Mouse (Mus musculus) intestine, postnatal 0 days (tissue): ENCODE measurements around the gene Fkbp2. TPM values are rescaled to one million over a fixed set of nuclear protein-coding genes. Genes with fewer than 3 reads are reported as not detected.

Experiments
- ATAC-seq: fragments of 200-750 bp; cut with Nextera tagmentation; 2 replicates; pipeline ENCODE4 v1.8.0; 2017; ENCODE audit warnings: mild to moderate bottlenecking, moderate TSS enrichment, moderate library complexity
- H3K27ac ChIP-seq: fragments of 300-500 bp; sonication (generic); 2 replicates; pipeline ENCODE4 v1.5.1; 2014; ENCODE audit warnings: mild to moderate bottlenecking, low read depth, low read length, moderate library complexity
- H3K27me3 ChIP-seq: fragments of 300-500 bp; sonication (generic); replicated peaks from 2 replicates; pipeline ENCODE4 v1.6.1; 2014; ENCODE audit warnings: low read length, mixed read lengths; ENCODE audit not compliant: control insufficient read depth, insufficient read depth
- H3K36me3 ChIP-seq: fragments of 300-500 bp; sonication (generic); 2 replicates; pipeline ENCODE4 v1.6.1; 2014; ENCODE audit warnings: mild to moderate bottlenecking, moderate library complexity; ENCODE audit not compliant: control insufficient read depth, insufficient read depth
- H3K4me1 ChIP-seq: fragments of 300-500 bp; sonication (generic); replicated peaks from 2 replicates; pipeline ENCODE4 v1.6.1; 2014; ENCODE audit warnings: antibody characterized with exemption, low read length, mixed read lengths; ENCODE audit not compliant: control insufficient read depth, insufficient read depth
- H3K4me2 ChIP-seq: fragments of 300-500 bp; sonication (generic); replicated peaks from 2 replicates; pipeline ENCODE4 v1.6.1; 2014; ENCODE audit warnings: low read depth, mild to moderate bottlenecking, moderate library complexity
- H3K4me3 ChIP-seq: fragments of 300-500 bp; sonication (generic); 2 replicates; pipeline ENCODE4 v1.5.1; 2014; ENCODE audit warnings: low read depth, low read length
- H3K9ac ChIP-seq: fragments of 300-500 bp; sonication (generic); 2 replicates; pipeline ENCODE4 v1.6.1; 2014; ENCODE audit warnings: mild to moderate bottlenecking, low read depth, low read length
- H3K9me3 ChIP-seq: fragments of 300-500 bp; sonication (generic); 2 replicates; pipeline ENCODE4 v1.6.1; 2016; ENCODE audit warnings: mixed run types; ENCODE audit not compliant: control insufficient read depth
- CTCF ChIP-seq: sonication (generic); IDR thresholded peaks from 2 replicates; pipeline ENCODE4 v1.5.1; 2016; ENCODE audit warnings: low read depth, mild to moderate bottlenecking, control low read depth, antibody characterized with exemption, moderate library complexity
- WGBS: fragments of 180-500 bp; shearing (Covaris S2); extraction: QIAGEN DNeasy Blood & Tissue Kit; methylation state at CpG from one replicate; pipeline ENCODE4 v1.1.7; 2014; 5-methylcytosine and 5-hydroxymethylcytosine counted together
- polyA plus RNA-seq: library from polyadenylated mRNA; unstranded; fragments of >200 nt; fragmentation: Nextera tagmentation; extraction: Ambion mirVana; gene quantifications from 2 replicates; pipeline ENCODE4 v1.2.1, GENCODE M21; 2015

Fkbp2 gene
- polyA plus RNA-seq, 1 experiment from 2014 or later: 142 TPM

GRCm38 (mm10) chr19:6978639-6978974 lies 1.7 kb downstream of the Fkbp2 start:
- Histone ChIP-seq H3K27me3 (no peaks in the 10 kb centered on the region), H3K27ac (peak overlapping the region; percentile 57; the same call in 1 of the 2 replicates), H3K4me2 (peak overlapping the region; percentile 75), H3K4me3 (peak overlapping the region; percentile 72), H3K4me1 (no peaks in the 10 kb centered on the region), H3K9me3 (no peaks in the 10 kb centered on the region), H3K9ac (no peak overlapping the region; the same call in 1 of the 2 replicates), H3K36me3 (peaks cover 8% of the 10 kb centered on the region; the same call in 1 of the 2 replicates)
- TF ChIP-seq CTCF: no peak
- no peak for ATAC-seq
- WGBS: 25% methylated on average over 3 of the region's 3 CpGs

GRCm38 (mm10) chr19:6977759-6978638 lies 2.3 kb downstream of the Fkbp2 start:
- WGBS: 66% methylated on average over 12 of the region's 13 CpGs
- no peak overlapping the region for H3K4me3 ChIP-seq
- no peak overlapping the region for H3K9ac ChIP-seq
- H3K27me3 ChIP-seq: no peaks in the 10 kb centered on the region
- H3K36me3 ChIP-seq: peaks cover 8% of the 10 kb centered on the region; the same call in 1 of the 2 replicates
- no peak for TF ChIP-seq CTCF
- ATAC-seq: no peak
- H3K4me2 ChIP-seq: peak overlapping the region; percentile 75
- H3K4me1 ChIP-seq: no peaks in the 10 kb centered on the region
- peak overlapping the region; percentile 57; the same call in 1 of the 2 replicates for H3K27ac ChIP-seq
- H3K9me3 ChIP-seq: no peaks in the 10 kb centered on the region

- Histone ChIP-seq H3K36me3 (peaks cover 8% of the 10 kb centered on the region; the same call in 1 of the 2 replicates), H3K9me3 (no peaks in the 10 kb centered on the region), H3K4me2 (peak within 1 kb of the TSS; percentile 88), H3K9ac (peak within 1 kb of the TSS; percentile 53), H3K27ac (peak within 1 kb of the TSS; percentile 88), H3K4me1 (peaks cover 7% of the 10 kb centered on the region; the same call in 1 of the 2 replicates), H3K27me3 (no peaks in the 10 kb centered on the region), H3K4me3 (peak within 1 kb of the TSS; percentile 59)
- TF ChIP-seq CTCF: peak; percentile 63
- no peak for ATAC-seq
- under 1% methylated on average over 16 of the region's 16 CpGs for WGBS
These were observed 4.5 kb downstream of the Fkbp2 start, which contains the start of gene Plcb3 for GRCm38 (mm10) chr19:6975537-6976521. Gene Plcb3 (minus strand): TSS chr19:6976470.

- H3K4me2 ChIP-seq: peak within 1 kb of the TSS; percentile 88
- peak within 1 kb of the TSS; percentile 88 for H3K27ac ChIP-seq
- H3K27me3 ChIP-seq: no peaks in the 10 kb centered on the region
- peak within 1 kb of the TSS; percentile 59 for H3K4me3 ChIP-seq
- no peak for TF ChIP-seq CTCF
- peaks cover 8% of the 10 kb centered on the region; the same call in 1 of the 2 replicates for H3K36me3 ChIP-seq
- H3K9me3 ChIP-seq: no peaks in the 10 kb centered on the region
- WGBS: under 1% methylated on average over 65 of the region's 84 CpGs
- H3K4me1 ChIP-seq: peaks cover 14% of the 10 kb centered on the region
- ATAC-seq: peak; percentile 44
- peak within 1 kb of the TSS; percentile 69 for H3K9ac ChIP-seq
These were observed 5.8 kb downstream of the Fkbp2 start, which contains the start of gene Ppp1r14b for GRCm38 (mm10) chr19:6974211-6975205. Gene Ppp1r14b (plus strand): TSS chr19:6974968.

- Histone ChIP-seq H3K4me1 (peaks cover 14% of the 10 kb centered on the region), H3K27me3 (no peaks in the 10 kb centered on the region), H3K4me3 (peak overlapping the region; percentile 59), H3K36me3 (peaks cover 8% of the 10 kb centered on the region; the same call in 1 of the 2 replicates), H3K27ac (no peak overlapping the region), H3K9ac (no peak overlapping the region), H3K4me2 (peak overlapping the region; percentile 88), H3K9me3 (no peaks in the 10 kb centered on the region)
- ATAC-seq: no peak
- TF ChIP-seq CTCF: no peak
- WGBS: 38% methylated on average over 12 of the region's 12 CpGs
These were observed 6.6 kb downstream of the Fkbp2 start for GRCm38 (mm10) chr19:6973581-6974190.
